Mouse (Mus musculus) gastrocnemius, adult 18-20 months (tissue): ENCODE data around the gene Upf2. TPM values are rescaled to one million over a fixed set of nuclear protein-coding genes. Genes with fewer than 3 reads are reported as not detected.

Experiments used
- DNase-seq: peaks from one replicate; pipeline ENCODE4 v3.0.0; 2021; ENCODE audit warnings: low spot score
- long read RNA-seq, 2 experiments: library from polyadenylated mRNA; stranded (forward); transcript quantifications; one replicate each; pipeline ENCODE4 v2.0.0; 2021
- total RNA-seq, 2 experiments: library from RNA; stranded (reverse); gene quantifications; 2 replicates each; pipeline ENCODE4 v1.2.3; 2021

The Upf2 gene
- 10 to 100 TPM; 29.0 to 29.4 TPM for total RNA-seq
- long read RNA-seq, experiment 1, full-length matches to known transcripts = 36 of 50 reads
- long read RNA-seq, experiment 1, partial matches to known transcripts = 1 of 50 reads
- long read RNA-seq, experiment 1, other reads (novel, unspliced or antisense) = 13 of 50 reads
- long read RNA-seq, experiment 2, full-length matches to known transcripts = 13 of 27 reads
- long read RNA-seq, experiment 2, partial matches to known transcripts = 4 of 27 reads
- long read RNA-seq, experiment 2, other reads (novel, unspliced or antisense) = 10 of 27 reads

DNA sequence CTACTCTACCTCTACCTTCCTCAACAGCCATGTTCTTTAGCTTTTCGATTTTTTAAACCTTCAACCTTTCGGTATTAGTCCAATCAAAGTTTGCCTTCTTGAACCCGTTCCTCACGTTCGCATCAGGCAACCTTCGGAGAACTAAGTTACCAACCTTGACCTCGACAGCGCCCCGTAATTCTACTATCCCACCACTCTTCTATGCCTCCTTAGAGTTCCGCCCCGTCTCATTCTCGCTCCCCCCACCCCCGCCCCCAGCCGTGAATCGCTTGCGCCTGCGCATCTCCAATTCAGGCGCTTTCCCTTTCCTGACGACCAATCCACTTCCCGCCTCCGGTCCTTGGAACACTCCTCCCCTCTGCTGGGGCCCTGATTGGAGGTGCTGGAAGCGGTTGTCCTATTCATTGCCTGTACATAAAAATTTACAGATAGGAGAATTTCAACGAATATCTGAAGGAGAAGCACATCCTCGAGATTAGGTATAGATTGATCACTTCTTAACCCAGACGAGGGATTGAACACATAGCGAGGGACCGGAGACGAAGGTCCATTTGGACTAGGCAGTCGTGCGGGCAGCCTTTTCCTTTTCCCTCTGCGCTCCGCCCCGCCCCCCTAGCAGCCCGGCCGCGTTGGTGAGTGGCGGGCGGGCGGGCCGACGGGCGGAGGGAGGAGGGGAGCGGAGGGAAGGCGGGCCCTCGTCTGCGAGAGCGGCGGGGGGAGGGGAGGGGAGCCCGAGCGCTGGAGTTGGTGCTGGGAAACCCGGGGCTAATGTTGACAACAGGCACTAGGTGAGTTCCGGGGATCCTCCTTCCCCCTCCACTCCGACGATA is at the start of gene Upf2:
Upf2 (plus strand) TSS at position 704 of the 830 bp plus-strand sequence.
- DNase-seq = peak; percentile 94

GRCm38 (mm10) chr2:5906092-5906491 is 45.2 kb upstream of the Upf2 start:
- no peak for DNase-seq

GRCm38 (mm10) chr2:5906625-5907024 is 44.6 kb upstream of the Upf2 start:
- DNase-seq = no peak

GRCm38 (mm10) chr2:5911282-5911965 is 39.8 kb upstream of the Upf2 start:
- DNase-seq = no peak

DNA sequence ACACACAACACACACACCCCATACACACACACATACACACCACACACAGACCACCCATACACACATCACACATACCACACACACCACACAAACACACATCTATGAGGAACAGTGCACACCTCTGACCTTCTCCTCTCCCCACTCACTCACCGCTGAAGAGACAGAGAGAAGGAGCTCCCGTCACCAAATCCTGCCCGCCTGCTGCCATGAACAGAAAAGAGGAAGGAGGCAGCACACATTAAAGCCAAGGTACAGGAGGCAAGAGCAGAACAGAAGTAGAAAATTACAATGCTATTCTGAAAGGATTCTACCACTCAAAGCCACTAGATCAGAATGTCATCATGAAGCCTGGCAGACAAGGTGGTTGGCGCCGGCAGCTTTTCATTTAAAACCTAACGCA is 28.4 kb upstream of the Upf2 start:
- DNase-seq = no peak

GRCm38 (mm10) chr2:5923786-5924185 is 27.5 kb upstream of the Upf2 start:
- DNase-seq = no peak

DNA sequence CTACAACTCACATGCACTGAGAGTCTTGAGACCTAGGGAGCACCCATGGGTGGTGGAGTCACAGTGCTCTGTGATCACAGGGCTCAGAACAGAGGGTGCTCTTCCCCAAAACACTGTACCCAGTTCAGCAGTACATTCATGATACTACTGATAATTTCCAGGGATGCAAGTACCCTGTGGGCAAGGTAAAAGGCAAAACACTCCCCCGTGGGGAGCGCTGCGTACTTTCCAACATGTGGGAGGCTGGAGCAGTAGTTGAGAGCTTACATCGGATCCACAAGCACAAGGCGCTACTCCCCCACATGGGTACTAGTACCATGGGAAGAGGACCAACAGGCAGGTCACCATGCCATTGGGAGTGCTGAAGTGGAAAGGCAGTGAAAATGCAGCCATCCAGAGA is 23.8 kb upstream of the Upf2 start:
- DNase-seq = no peak

- no peak for DNase-seq
These were observed 21.5 kb upstream of the Upf2 start for GRCm38 (mm10) chr2:5929793-5930192.

GRCm38 (mm10) chr2:5930291-5931054 is 20.8 kb upstream of the Upf2 start:
- DNase-seq = no peak

DNA sequence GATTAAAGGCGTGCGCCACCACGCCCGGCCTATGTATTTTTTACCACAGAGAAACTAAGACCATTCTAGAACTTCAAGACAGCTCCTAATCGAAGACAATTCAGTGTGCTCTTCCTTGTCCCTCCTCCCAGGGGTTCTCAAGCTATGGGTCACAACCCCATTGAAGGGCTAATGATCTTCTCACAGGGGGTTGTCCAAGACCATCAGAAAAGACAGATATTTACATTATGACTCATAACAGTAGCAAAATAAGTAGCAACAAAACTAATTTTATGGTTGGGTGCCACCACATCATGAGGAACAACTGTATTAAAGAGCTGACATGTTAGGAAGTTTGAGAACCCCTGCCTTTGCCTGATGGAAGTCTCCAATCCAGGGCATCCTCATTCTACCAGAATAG is 19.3 kb upstream of the Upf2 start:
- no peak for DNase-seq

DNA sequence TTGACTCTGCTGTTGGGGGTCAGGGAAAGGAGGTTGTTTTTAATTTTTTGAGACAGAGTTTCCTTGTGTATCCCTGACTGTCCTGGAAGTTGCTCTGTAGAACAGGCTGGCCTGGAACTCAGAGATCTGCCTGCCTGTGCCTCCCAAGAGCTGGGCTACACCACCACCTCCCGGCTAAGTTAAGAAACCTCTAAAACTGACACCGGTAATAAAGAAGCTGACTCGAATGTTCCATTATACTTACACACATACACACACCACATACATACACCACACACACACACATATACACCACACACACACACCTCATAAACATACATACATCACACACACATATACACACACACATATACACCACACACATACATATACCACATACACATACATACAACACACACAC is 16.3 kb upstream of the Upf2 start:
- no peak for DNase-seq

GRCm38 (mm10) chr2:5936068-5936467 is 15.2 kb upstream of the Upf2 start:
- no peak for DNase-seq

DNA sequence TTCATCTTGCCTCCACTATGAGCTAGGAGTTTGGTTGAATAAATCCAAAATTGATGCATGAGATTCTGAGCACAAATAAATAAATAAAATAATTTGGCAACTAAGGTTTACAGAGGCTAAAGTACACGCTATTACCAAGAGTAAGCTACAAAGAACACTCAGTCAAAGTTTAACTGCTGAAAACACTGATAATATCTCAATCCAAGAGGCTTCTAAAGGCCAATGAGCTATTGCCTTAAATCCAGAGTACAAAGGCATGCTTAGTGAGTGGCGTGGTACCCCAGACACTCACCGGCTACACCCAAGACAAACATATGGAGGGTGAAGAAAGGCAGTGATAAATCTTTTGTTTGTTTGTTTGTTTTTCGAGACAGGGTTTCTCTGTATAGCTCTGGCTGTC is 14.7 kb upstream of the Upf2 start:
- DNase-seq = no peak

DNA sequence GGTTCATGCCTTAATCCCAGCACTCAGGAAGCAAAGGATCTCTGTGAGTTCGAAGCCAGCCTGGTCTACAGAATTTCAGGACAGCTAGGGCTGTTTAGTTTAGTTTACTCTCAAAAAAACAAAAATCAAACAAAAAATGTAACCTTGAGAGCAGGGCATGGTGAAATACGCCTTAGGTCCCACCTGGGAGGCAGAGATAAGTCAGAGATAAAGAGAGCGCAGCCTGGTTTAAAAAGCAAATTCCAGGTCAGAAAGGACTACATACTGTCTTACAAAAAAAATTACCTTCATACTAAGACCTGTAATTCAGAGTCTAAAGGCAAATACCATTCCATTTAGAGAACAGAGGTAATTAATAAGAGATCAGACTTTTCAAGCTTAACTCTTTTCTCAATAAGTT is 11.9 kb upstream of the Upf2 start:
- DNase-seq = no peak

DNA sequence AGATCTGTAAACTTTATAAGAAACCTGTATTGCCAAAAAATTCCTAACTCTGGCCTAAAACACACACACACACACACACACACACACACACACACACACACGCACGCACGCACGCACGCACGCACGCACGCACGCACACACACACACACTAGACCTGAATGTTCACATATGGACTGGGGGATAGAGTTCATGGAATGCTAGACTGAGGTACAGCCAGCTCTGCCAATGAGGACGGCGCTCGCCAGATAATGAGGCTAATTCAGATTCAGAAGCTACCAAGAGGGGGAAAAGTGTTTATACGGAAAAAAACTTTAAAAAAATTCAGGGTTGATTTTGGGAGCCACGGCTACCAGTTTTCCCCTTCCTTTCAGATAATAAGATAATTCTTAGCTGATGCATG is 11.4 kb upstream of the Upf2 start:
- no peak for DNase-seq

- no peak for DNase-seq
These were observed 10.3 kb upstream of the Upf2 start for GRCm38 (mm10) chr2:5940936-5941335.

- no peak for DNase-seq
These were observed 9.3 kb upstream of the Upf2 start for GRCm38 (mm10) chr2:5941861-5942415.

DNA sequence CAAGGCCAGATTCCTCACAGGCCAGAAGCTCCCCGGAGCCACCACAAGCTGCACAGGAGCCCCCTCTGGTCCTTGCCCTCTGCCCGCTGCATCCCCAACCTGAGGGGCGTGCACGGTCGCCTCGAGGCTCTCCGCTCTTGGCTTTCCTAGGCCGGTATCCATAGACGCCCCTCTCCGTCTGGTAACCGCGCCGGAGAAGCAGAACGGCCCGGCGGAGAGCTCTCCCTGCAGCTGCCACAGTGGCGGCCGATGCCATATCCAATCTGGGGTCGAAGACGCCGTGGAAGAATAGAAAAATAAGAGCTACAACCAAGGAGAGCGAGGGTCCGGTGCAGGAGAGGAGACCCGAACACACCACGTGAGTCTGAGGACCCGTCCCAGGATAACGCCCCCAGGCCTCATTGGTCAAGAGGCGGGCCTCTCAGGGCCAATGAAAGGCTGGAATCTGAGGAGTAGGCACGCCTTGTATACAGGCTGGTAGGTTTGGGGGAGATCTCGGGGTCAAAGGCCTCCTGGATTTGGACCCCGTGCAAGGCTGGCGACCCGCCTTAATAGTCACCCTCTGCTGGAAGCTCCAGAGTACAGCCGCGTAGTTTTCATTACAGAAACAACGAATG is 8.7 kb upstream of the Upf2 start, which contains the start of gene Dhtkd1:
Dhtkd1 (minus strand) TSS at position 377 of the 617 bp plus-strand sequence.
- DNase-seq = peak; percentile 64

DNA sequence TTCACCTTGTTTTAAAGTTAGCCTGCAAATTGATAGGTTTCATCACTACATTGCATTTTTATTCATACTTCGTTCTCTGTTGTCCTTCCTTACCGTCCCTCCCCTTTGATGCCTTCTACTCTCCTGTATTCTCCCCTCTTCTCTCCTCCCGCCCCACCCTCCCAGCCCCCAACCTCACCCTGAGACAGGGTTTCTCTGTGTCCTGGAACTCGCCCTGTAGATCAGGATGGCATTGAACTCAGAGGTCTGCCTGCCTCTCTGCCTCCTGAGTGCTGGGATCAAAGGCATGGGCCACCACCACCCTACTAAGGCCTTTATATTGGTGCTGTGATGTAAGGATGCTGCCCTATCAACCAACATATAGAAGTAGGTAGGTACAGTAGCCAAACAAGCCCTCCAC is 8.2 kb upstream of the Upf2 start:
- DNase-seq = no peak

GRCm38 (mm10) chr2:5945629-5946028 is 5.6 kb upstream of the Upf2 start:
- no peak for DNase-seq

- DNase-seq = no peak
These were observed 4.4 kb upstream of the Upf2 start for GRCm38 (mm10) chr2:5946876-5947275.
